Mouse (Mus musculus): ENCODE data around the gene Hmgb2. TPM values are rescaled to one million over a fixed set of nuclear protein-coding genes. Genes with fewer than 3 reads are reported as not detected.
A peak's percentile ranks its signal among the peaks of the same experiment; 100 is the strongest.
"Not testable (repeated sequence)": the region's sequence is repeated elsewhere in the genome, so short reads cannot be mapped to it uniquely, and the experiment has no call there.

Hmgb2 gene
- total RNA-seq, 2 experiments from 2014 or later: 396 to 452 TPM

DNA sequence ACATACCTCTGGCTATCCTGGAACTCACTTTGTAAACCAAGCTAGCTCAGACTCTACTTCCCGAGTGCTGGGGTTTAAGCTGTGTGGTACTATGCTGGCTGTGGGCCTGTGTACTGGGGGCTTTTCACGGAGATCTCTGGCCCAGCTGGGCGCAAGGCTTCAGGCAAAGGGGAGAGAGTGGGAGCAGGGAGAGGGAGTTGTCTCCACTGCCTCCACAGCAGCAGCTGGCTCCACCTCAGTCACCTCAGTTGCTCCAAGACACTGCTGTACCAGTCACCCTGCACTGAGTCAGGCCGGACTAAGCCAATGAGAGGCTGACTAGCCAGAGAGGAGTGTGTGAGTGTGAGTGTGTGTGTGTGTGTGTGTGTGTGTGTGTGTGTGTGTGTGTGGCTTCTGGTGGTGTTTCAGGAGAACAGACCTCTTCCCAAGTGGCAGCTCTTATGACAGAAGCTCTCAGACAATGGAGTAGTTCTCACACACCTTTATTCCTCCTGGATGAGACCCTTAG, 4.1 kb upstream of the Hmgb2 start:
- no peak for ATAC-seq (replicated peaks; ENCODE audit: low FRiP score, low TSS enrichment, poor library complexity, severe bottlenecking)

DNA sequence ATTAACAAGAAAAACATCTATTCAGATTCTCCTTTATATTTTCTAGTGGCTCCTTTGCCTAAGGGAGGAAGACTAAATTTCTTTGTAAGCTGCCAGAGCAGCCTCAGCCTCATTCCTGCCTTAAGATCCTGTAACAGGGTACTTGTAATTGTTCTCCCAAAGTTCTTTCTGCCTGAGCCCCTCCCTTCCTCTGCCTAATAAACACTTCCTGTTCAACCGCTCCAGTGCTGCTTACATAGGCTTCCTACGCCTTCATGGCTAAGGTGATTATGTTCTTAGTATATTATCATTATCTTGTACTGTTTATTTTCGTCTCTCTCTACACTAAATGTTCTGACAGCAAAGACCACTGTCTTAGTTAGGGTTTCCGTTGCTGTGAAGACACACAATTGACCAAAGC, 3.0 kb upstream of the Hmgb2 start:
- no peak for ATAC-seq (replicated peaks; ENCODE audit: low FRiP score, low TSS enrichment, poor library complexity, severe bottlenecking)

DNA sequence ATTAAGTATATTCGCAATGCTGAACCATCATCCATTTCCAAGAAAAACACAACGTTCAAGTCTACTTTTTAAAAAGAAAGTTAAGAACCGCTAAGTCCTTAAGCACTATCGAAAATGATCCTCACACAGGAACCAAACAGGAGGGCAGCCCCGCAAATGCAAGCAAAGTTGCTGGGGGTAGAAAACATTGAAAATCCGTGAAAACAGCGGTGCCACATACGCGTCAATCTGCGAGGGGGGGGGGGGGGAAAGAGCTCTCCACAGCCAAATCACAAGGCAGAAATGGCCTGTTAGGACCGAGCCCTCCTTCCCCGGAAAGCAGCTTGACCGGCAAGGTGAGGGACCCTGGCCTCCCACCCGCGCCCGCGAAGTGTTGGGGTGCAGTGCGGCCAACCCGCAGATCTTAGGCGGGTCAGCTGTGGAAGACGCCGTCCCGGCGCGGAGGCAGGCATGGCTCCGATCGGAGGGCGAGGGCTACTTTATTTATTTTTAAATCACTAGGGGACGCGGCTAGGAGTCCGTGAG, 854 bp upstream of the Hmgb2 start:
- peak; percentile 25 for ATAC-seq (replicated peaks; ENCODE audit: low FRiP score, low TSS enrichment, poor library complexity, severe bottlenecking)

DNA sequence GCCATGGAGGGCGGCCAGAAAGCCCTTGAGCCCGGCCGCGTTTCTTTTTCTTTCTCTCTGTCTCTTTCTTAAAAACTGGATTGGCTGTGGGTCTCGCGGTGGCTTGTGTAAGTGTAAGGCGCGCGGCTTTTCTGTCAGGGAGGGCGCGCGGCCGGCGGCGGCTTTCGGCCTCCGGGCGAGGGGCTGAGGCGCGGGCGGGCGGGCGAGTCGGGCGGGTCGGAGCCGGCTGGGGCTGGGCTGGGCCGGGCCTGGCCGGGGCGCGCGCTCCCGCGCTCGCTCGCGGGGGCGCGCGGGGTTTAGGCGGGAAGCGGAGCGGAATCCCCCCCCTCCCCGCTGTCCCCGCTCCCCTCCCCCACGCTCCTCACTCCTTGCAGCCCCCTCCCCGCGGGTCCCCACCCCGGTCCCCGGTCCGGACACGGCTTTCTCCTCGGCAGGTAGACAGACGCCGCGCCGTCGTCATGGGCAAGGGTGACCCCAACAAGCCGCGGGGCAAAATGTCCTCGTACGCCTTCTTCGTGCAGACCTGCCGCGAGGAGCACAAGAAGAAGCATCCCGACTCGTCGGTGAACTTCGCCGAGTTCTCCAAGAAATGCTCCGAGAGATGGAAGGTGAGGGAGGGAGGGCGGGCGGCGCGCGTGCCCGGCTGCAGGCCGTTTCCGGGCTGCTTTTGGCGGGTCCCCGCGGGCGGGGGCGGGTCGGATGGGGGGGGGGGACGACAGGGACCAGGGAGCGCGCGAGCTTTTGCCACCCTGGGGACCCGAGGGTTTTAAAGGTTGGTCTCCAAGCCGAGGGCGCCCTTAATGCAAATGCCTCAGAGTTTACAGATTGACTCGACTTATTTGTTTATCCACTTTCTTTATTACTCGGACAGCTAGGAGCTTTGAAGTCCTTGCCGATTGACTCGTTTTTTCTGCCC, 692 bp downstream of the Hmgb2 start:
- no peak for ATAC-seq (replicated peaks; ENCODE audit: low FRiP score, low TSS enrichment, poor library complexity, severe bottlenecking)

DNA sequence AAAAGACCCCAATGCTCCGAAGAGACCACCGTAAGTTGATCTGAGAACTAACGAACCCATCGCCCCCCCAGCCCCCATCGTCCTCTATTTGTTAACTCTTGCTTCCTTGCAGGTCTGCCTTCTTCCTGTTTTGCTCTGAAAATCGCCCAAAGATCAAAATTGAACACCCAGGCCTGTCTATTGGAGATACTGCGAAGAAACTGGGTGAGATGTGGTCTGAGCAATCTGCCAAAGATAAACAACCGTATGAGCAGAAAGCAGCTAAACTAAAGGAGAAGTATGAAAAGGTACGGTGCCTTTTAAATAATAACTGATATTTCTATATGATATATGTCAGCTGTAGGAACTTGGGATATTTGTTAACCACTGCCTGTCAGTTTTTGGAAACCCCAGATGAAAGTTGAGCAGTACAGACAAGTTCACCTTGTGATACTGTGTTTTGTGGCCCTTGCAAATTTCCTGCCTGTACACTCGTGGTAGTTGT, 1.5 kb downstream of the Hmgb2 start:
- not testable (repeated sequence) for ATAC-seq (replicated peaks; ENCODE audit: low FRiP score, low TSS enrichment, poor library complexity, severe bottlenecking)

DNA sequence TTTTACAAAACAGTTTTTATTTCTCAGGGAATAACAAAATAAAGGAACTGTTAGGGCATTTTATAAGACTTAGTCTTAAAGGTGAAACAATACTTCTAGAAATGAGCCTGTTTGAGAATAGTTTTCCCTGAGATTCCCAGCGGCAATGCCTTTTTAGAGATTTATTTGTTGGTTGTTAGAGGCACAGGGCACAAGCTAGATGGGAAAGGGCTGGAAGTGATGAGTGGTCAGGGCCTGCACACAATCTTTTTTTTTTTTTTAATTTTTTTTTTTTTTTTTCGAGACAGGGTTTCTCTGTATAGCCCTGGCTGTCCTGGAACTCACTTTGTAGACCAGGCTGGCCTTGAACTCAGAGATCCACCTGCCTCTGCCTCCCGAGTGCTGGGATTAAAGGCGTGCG, 5.0 kb downstream of the Hmgb2 start:
- not testable (repeated sequence) for ATAC-seq (replicated peaks; ENCODE audit: low FRiP score, low TSS enrichment, poor library complexity, severe bottlenecking)

DNA sequence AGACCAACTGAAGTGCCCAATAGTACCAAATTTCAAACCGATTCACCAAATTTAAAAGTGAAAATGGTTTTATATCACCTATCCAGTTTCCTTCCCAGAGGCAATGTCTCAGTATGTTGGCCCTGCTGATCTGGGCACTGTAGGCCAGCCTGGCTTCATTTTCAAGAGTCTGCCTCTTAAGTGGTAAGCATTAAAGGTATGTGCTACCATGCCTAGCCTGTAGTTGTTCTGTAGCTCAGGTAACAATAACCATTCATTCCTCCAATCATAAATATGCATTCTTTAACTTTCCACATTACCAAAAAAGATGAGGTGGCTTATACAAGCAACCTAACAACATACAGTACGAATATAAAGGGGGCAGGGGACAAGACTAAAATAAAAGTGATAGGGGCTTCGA, 6.0 kb downstream of the Hmgb2 start:
- peak; percentile 25; the same call in 1 of the 2 replicates for ATAC-seq (replicated peaks; ENCODE audit: low FRiP score, low TSS enrichment, poor library complexity, severe bottlenecking)

DNA sequence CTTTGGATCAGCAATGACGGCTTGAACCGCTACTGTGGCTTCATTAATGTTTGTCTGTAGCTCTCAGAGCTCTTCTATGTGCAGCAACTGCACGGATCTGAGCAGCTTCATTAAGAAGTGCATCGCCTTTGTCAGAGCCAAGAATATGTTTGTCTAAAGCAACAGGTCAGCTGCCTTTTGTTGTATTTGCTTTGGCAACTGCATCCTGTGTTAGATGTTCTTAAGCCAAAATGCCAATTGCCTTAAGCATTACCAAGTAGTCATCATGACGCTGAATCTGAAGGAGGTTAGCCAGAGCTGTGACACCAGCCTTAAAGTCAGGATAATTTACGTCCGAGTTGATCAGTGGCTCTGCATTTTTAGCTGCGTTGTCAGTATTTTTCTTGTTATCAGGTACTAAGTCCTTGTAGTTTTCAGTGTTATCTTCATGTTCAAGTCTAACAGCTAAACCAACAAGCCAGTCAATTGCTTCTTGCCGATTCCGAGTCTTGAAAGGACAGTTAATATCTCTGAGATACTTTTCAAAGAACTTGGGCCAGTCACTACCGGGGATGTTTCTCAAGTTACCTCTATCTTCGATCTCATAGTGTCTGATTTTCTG, 8.6 kb downstream of the Hmgb2 start:
- peak; percentile 77 for ATAC-seq (replicated peaks; ENCODE audit: low FRiP score, low TSS enrichment, poor library complexity, severe bottlenecking)

DNA sequence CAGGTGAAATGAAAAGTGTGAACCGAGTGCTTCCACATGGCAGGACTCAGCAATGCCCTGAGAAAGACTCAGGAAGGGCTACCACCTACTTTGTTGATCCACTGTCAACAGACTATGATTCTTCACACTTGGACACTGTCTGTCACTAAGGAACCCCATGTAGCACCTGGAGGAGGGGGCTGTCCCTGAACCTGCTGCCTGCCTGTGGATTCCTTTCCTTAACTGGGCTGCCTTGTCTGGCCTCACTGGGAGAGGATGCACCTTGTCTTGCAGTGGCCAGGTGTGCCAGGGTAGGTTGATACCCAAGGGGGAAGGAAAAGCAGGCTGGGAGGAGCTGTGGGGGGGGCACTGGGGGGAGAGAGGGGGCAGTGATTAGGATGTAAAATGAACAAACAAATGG, 16.3 kb downstream of the Hmgb2 start:
- ATAC-seq (replicated peaks; ENCODE audit: low FRiP score, low TSS enrichment, poor library complexity, severe bottlenecking): no peak

DNA sequence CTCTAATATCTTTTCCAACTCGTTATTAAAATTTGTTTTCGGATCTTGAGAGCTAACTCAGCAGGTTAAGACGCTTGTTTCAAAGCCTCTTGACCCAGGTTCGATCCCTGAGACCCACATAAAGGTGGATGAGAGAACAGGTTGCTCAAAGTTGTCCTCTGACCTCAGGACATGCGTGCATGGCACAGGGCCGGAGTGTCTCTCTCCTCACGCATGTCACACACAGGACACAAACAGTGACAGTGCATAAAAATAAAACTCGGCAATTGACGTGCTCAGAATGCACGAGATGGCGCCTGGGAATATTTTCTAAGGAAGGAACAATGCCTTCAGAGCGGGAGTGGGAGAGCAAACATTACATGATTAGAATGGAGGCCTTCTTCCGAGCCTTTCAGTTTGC, 18.5 kb downstream of the Hmgb2 start:
- no peak for ATAC-seq (replicated peaks; ENCODE audit: low FRiP score, low TSS enrichment, poor library complexity, severe bottlenecking)

DNA sequence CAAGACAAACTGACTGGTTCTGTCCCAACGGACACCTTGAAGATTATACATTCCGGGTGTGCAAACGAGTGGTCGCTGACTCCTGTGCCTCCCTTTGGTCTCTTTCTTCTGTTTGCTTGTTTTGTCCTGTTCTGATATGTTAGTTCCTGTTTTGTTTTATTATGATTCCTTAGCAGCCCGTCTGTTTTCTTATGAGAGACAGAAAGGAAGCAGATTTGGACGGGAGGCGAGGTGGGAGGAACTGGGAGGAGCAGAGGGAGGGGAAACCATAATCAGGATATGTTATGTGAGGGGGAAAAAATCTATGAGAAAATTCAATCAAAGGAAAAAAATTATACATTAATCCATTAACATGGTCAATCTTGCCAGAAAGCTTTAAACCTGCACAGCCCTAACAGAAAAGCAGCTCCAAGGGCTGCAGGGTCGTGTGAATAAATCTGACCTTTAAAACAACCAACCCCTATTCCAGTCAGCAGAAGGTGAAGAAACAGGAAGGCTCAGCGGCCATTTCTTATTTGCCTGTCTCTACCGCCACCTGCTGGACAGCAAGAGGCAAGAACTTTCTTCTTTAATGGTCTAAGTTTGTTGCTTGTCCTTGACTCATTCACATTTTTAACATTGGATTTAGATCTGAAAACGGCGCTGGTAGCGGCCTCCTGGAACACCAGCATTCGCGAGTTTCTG, 19.1 kb downstream of the Hmgb2 start:
- ATAC-seq (replicated peaks; ENCODE audit: low FRiP score, low TSS enrichment, poor library complexity, severe bottlenecking): peak; percentile 82

DNA sequence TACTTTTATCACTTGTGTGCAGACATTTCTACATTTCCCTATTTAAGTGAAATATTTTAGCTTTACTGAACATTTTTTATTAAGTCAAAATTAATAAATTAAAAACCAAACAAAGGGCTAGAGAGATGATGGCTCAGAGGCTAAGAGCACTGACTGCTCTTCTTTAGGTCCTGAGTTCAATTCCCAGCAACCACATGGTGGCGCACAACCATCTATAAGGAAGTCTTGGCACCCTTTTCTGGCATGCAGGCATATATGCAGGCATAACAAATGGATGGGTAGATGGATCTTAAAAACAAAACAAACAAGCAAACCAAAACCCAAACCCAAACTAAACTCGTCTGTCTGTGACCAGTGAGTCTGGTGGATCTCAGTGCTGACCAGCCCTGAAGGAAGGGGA, 20.5 kb downstream of the Hmgb2 start:
- ATAC-seq (replicated peaks; ENCODE audit: low FRiP score, low TSS enrichment, poor library complexity, severe bottlenecking): no peak

DNA sequence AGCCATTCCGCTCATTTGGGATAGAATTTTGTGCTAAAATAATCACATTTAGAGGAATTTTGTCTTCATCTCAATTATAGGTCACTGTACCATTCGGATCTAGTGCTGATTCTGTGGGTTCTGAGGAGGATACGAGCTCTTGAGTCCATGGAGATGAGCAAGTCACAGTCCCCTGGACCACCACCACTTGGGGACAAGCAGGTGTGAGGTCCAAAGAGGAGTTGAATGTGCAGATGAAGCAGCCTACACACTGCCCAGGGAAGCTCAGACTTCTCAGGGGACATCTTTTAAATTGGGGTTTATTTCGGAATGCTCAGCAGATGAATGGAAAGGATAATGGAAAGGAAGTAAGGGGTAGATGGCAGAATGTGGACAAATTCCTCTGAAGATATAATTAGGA, 21.4 kb downstream of the Hmgb2 start:
- no peak for ATAC-seq (replicated peaks; ENCODE audit: low FRiP score, low TSS enrichment, poor library complexity, severe bottlenecking)

DNA sequence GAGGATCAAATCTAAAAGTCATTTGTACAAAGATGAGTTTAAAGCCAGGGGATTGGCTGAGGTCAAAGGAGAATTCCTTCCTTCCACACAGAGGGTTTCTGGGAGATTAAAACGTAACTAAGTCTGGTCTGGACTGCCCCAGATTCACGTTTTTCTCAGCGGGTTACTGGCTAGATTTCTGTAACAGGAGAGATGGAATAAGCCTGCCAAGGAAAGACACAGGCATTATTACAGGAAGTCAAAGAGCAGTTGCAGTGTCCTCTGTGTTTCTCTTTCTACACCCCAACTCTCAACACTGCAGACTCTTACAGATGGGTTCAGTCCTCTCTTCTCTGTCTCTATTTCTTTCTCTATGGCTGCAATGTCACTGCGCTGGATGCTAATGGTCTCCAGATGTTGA, 22.8 kb downstream of the Hmgb2 start:
- ATAC-seq (replicated peaks; ENCODE audit: low FRiP score, low TSS enrichment, poor library complexity, severe bottlenecking): no peak

DNA sequence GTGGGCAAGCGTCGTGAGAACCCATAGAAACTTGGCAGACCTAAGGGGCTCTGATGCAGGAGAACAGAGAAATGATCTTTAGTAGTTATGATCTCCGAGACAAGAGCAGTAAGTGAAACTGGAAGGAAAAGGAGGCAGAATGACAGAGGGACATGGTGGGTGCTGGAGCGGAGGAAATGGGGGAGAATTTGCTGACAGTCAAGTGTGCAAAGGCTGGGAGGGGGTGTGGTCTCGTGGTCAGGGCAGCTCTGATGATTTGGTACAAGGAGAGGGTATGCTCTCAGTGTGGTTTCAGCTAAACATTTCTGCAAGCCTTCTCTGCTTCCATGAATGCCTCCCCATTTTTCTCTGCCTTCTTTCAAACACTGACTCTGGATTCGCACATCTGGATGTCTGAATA, 24.5 kb downstream of the Hmgb2 start:
- ATAC-seq (replicated peaks; ENCODE audit: low FRiP score, low TSS enrichment, poor library complexity, severe bottlenecking): no peak

DNA sequence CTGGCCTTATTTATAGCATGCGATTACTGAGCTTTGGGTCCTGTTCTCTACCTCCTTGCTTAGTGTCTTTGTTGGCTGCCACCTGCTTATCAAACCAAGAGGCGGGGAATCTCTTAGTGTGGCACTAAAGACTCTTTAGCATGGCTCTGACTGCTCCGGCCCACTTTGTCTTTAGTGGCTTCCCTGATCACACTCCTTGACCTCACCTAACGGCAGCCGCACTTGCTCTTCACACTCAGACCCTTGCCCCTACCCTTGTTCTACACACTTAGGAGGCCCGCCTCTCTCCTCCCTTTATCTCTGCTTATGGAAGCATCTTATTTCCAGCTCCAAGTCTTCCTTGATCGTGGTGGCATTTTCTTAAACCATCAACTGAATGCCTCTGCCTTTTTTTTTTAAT, 26.9 kb downstream of the Hmgb2 start:
- no peak for ATAC-seq (replicated peaks; ENCODE audit: low FRiP score, low TSS enrichment, poor library complexity, severe bottlenecking)

DNA sequence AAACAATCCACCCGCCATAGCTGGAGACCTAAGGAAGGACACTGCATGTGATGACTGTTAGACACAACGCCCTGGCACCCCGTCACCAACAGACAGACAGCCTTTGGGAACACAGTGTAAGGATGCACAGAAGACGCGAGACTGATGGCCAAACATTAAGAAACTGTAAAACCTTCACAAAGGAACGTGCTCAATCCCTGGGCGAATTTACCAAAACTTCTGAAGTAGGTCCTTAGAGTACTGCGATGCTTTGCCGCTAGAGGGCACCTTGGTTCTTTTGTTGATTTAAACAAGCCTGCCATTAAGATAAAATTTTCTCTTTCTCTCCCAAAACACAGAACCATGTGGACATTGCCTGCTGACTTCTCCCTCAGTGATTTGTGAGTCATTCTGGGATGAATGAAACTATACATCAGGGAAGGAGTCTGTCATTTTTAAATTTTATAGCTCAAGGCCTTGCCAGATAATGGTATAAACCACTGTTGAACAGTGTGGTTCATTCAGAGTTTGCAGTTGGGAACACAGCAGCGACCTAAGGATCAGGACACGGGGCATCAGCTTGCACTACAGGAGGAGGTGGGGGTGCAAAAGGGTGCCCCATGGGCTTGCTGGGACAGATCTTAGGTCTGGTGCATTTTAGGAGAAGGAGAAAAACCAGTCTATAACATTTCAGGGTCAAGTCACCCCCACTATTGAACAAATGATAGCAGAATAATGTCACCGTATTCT, 28.6 kb downstream of the Hmgb2 start:
- peak; percentile 71 for ATAC-seq (replicated peaks; ENCODE audit: low FRiP score, low TSS enrichment, poor library complexity, severe bottlenecking)

DNA sequence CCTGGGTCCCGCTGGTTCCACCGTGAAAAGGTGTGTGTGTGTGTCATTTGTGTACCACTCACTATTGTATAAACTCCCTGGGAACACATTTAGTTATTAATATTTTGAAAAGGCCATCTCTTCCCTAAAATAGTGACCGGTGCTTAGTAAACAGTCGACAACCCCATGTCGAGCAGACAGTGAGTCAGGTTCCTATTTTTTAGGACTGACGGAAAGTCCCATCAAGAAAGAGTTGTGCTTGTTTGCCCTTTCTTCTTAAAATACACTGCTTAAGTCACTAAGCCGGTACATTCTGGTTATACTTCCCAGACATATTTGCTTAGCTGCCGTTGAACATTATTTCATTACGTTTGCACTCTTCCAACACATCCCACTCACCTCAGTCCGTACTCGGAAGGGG, 29.2 kb downstream of the Hmgb2 start:
- ATAC-seq (replicated peaks; ENCODE audit: low FRiP score, low TSS enrichment, poor library complexity, severe bottlenecking): no peak

DNA sequence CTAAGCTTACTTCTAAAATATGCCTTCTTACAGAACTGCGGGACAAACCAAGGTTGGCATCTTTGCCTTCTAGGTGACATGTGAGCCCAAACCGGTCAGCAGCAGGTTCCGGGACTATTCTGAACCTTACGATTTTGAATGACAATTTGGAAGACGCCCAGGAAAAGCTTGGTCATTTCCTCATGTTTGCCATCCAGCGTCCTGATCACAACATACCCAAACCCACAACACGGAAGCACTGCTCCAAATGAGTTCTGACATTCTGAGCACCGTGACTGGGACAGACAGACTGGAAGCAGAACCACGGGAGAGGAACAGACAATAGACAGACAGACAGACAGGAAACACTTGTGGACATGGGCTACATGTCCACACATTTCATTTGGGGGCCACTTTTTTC, 29.7 kb downstream of the Hmgb2 start:
- no peak for ATAC-seq (replicated peaks; ENCODE audit: low FRiP score, low TSS enrichment, poor library complexity, severe bottlenecking)

Measured in megakaryocyte-erythroid progenitor cell, adult 5-6 weeks (primary cell).